Mouse (Mus musculus) megakaryocyte, embryonic 14.5 days (primary cell): ENCODE data around the gene Uevld.

ENCODE experiments used
- FLI1 ChIP-seq: IDR thresholded peaks from 2 replicates; pipeline ENCODE4 v1.6.1; 2012; ENCODE audit warnings: low read length, inconsistent platforms, mixed read lengths
- GATA1 ChIP-seq: IDR thresholded peaks from 3 replicates; pipeline ENCODE4 v1.6.1; 2012; ENCODE audit warnings: mixed read lengths, low read length, inconsistent platforms, borderline replicate concordance

DNA sequence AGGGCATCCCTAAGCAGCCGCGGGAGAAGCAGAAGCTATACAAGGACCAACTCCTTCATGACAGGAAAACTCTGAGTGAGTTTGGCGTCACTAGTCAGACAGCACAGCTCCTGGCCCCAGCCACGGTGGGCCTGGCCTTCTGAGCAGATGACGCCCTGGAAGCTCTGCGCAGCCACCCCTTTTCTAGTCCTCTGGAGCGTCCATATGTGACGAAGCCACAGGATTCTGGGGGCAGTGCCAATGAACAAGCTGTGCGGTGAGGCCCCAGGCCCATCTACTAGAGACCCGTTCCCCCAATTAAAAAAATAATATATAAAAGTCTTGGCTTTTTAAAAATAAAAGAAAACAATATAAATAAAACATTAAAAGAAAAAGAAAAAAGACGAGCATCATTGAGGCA is 17.1 kb upstream of the Uevld start:
- no peak for TF ChIP-seq GATA1
- no peak for TF ChIP-seq FLI1
